Mouse (Mus musculus) heart, embryonic 11.5 days (tissue): ENCODE data around the gene Lrrc25. TPM values are rescaled to one million over a fixed set of nuclear protein-coding genes. Genes with fewer than 3 reads are reported as not detected.

ENCODE experiments used
- ATAC-seq: fragments of 200-750 bp; cut with Nextera tagmentation; replicated peaks from 2 replicates; pipeline ENCODE4 v1.8.0; 2017; ENCODE audit warnings: moderate library complexity; ENCODE audit not compliant: insufficient number of reproducible peaks, low FRiP score, low TSS enrichment
- H3K27ac ChIP-seq: fragments of 300-500 bp; sonication (generic); 2 replicates; pipeline ENCODE4 v1.5.1; 2014; ENCODE audit warnings: mild to moderate bottlenecking, low read depth, low read length
- H3K27me3 ChIP-seq: fragments of 300-500 bp; sonication (generic); 2 replicates; pipeline ENCODE4 v1.6.1; 2014; ENCODE audit warnings: mild to moderate bottlenecking, low read length, mixed read lengths; ENCODE audit not compliant: control insufficient read depth, insufficient read depth
- H3K36me3 ChIP-seq: fragments of 300-500 bp; sonication (generic); 2 replicates; pipeline ENCODE4 v1.6.1; 2014; ENCODE audit warnings: mild to moderate bottlenecking, low read length, moderate library complexity, mixed read lengths; ENCODE audit not compliant: control insufficient read depth, insufficient read depth
- H3K4me1 ChIP-seq: fragments of 300-500 bp; sonication (generic); 2 replicates; pipeline ENCODE4 v1.6.1; 2014; ENCODE audit warnings: low read length; ENCODE audit not compliant: control insufficient read depth, insufficient read depth
- H3K4me2 ChIP-seq: fragments of 300-500 bp; sonication (generic); 2 replicates; pipeline ENCODE4 v1.6.1; 2014; ENCODE audit warnings: mild to moderate bottlenecking, moderate library complexity
- H3K4me3 ChIP-seq: fragments of 300-500 bp; sonication (generic); 2 replicates; pipeline ENCODE4 v1.5.1; 2014; ENCODE audit warnings: low read depth, low read length
- H3K9ac ChIP-seq: fragments of 300-500 bp; sonication (generic); 2 replicates; pipeline ENCODE4 v1.6.1; 2014; ENCODE audit warnings: mild to moderate bottlenecking, low read depth, low read length, moderate library complexity
- H3K9me3 ChIP-seq: fragments of 300-500 bp; sonication (generic); replicated peaks from 2 replicates; pipeline ENCODE4 v1.6.1; 2016; ENCODE audit warnings: low read length; ENCODE audit not compliant: control insufficient read depth
- WGBS: fragments of 180-500 bp; shearing (Covaris S2); extraction: QIAGEN DNeasy Blood & Tissue Kit; methylation state at CpG from one replicate; pipeline ENCODE4 v1.1.7; 2014; ENCODE audit not compliant: insufficient replicate concordance; 5-methylcytosine and 5-hydroxymethylcytosine counted together
- polyA plus RNA-seq: library from polyadenylated mRNA; unstranded; fragments of >200 nt; fragmentation: Nextera tagmentation; extraction: Ambion mirVana; gene quantifications from 2 replicates; pipeline ENCODE4 v1.2.1, GENCODE M21; 2014

The Lrrc25 gene
- polyA plus RNA-seq, 1 experiment from 2014 or later, result 0.19 TPM

DNA sequence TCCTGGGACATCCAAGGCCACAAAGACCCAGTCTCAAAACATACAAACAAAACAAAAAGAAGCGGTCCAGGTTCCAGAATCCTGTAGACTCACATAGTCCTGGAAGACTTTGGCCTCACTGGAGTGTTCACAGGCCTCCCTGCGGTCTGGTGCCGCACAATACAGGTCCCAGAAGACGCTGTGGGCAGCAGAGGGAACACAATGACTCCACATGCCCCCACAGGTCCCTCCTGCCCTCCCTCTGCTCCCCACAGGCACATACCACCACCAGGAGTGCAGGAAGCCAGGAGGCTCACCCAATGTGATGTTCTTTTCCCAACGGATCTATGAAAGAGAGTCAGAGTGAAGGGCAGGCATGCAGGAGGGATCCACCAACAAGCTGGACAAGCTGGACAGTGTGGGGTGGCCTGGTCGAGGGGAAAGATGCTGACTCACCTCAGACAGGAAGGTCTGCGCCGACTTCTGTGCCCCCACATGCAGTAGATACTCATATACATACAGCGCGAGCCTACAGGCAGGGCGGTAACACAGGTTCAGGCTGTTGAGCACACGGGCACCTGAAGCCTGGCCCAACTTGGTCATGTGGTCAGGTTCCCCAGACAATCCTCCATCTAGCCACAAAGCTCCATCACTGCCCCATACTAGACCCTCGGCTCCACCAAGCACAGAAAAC, 13.7 kb upstream of the Lrrc25 start:
- H3K27me3 ChIP-seq, result no peaks in the 10 kb centered on the region
- peaks cover 34% of the 10 kb centered on the region for H3K4me1 ChIP-seq
- H3K36me3 ChIP-seq, result no peaks in the 10 kb centered on the region; the same call in 1 of the 2 replicates
- H3K4me3 ChIP-seq, result no peak overlapping the region
- no peak overlapping the region for H3K27ac ChIP-seq
- no peak for ATAC-seq
- 92% methylated on average over 13 of the region's 13 CpGs for WGBS
- no peak overlapping the region for H3K4me2 ChIP-seq
- 0 out of 2 replicates have a peak, but pooled peaks cover 2% of the 10 kb centered on the region for H3K9me3 ChIP-seq
- no peak overlapping the region for H3K9ac ChIP-seq

DNA sequence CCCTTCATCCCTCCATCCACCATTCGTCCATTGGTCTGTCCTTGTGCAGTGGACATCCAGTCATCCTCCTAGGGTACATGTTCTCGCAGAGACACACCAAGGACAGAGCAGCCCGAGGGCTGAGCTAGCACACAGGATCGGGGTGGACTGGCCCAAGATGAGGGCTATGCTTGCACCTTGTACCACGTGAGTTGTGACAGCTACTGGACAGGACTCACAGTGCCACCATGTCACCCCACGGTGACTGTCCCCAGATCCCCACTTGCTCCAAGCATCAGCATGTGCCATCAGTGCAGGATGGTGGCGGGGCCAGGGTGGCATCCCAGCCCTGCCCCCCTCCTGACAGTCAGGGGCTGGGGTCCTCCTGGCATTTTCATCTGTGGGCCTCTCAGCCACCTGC, 11.4 kb upstream of the Lrrc25 start:
- H3K9ac ChIP-seq, result no peak overlapping the region
- 81% methylated on average over 7 of the region's 7 CpGs for WGBS
- no peak overlapping the region for H3K27ac ChIP-seq
- H3K4me3 ChIP-seq, result no peak overlapping the region
- no peak for ATAC-seq
- H3K27me3 ChIP-seq, result no peaks in the 10 kb centered on the region
- H3K4me2 ChIP-seq, result no peak overlapping the region
- no peaks in the 10 kb centered on the region; the same call in 1 of the 2 replicates for H3K36me3 ChIP-seq
- peaks cover 34% of the 10 kb centered on the region for H3K4me1 ChIP-seq
- H3K9me3 ChIP-seq, result 0 out of 2 replicates have a peak, but pooled peaks cover 2% of the 10 kb centered on the region

DNA sequence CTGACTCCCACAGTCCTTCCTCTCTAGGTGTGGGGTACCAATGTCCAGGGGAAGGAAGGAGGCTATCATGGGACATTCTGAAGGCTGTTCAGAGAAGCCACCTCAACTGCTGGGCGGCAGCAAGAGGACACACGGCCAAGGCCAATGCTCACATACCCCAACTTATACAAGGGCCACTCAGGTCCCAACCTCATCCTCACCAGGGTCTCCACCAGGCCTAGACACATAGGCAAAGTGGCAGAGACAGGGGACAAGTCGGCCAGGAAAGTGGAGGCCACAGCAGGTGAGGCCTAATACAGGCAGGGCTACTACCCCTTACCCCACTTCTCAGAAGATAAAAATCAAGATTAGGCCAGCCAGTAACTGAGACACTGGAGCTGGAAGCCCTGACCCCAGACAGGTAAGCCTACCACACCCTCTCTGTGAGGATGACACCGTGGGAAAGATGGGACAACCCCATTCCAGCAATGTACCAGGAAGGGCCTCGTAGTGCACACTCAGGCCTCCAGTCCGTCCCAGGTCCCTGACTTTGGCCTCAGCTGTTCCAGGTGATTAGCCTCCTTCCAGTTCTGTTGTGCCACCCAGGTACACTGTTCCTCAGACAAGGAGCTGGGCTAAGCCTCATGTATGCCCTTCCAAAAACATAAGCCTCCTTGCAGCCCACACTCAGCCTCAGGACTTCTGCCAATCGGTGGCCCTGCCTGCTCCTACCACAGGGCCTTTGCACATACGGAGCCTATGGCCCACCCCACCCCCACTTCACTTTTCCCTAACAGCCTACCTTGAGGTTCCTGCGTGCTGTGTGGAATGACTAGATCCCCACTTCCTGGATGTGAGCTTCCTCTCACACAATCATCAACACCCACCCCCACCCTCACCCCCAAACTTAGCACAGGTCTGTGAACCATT, 9.8 kb upstream of the Lrrc25 start:
- Histone ChIP-seq H3K9me3 (0 out of 2 replicates have a peak, but pooled peaks cover 2% of the 10 kb centered on the region), H3K4me3 (no peak overlapping the region), H3K4me2 (no peak overlapping the region), H3K27me3 (no peaks in the 10 kb centered on the region), H3K4me1 (peaks cover 28% of the 10 kb centered on the region), H3K36me3 (no peaks in the 10 kb centered on the region; the same call in 1 of the 2 replicates), H3K27ac (no peak overlapping the region), H3K9ac (no peak overlapping the region)
- ATAC-seq, result no peak
- WGBS, result 79% methylated on average over 9 of the region's 9 CpGs

DNA sequence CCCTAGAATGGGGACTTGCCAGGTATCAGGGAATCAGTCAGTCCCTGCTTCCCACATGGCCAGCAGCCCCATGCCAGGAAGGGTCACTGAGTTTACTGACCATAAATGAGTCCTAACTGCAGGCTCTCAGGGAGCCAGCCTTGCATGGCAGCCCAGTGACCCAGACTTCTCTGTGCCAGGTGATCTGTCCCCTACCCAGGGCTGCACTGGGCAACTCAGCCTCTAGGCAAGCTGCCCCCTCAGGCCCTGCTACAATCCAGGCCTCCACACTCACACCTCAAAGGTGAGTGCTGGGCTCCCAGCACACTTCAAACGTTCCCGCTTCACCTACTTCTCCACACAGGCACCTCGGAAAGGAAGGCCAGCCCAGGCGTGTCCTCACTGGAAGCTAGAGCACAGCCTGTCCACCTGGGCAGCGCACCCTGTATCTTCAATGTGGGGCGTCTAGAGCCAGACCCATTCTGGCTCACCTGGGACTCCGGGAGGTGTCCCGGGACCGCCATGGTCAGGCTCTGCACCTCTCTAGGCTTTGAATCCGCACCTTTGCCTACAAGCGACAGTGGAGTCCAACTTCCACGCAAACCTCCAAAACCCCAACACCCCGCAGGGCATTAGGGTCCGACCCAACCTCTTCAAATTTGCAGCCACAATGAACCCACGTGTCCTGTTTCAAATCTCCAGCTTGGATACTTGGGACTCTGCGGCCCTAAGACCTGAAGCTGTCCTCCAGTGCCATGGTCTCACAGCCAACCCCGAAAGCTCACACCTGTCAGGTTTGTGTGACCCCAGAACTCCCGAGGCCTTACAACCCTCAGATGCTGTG, 9.0 kb upstream of the Lrrc25 start:
- H3K4me2 ChIP-seq, result peak overlapping the region; percentile 100
- H3K4me1 ChIP-seq, result peaks cover 24% of the 10 kb centered on the region
- no peak overlapping the region for H3K27ac ChIP-seq
- no peaks in the 10 kb centered on the region; the same call in 1 of the 2 replicates for H3K36me3 ChIP-seq
- 0 out of 2 replicates have a peak, but pooled peaks cover 2% of the 10 kb centered on the region for H3K9me3 ChIP-seq
- peak overlapping the region; percentile 78 for H3K4me3 ChIP-seq
- no peak for ATAC-seq
- peak overlapping the region; percentile 94 for H3K9ac ChIP-seq
- 60% methylated on average over 18 of the region's 18 CpGs for WGBS
- no peaks in the 10 kb centered on the region for H3K27me3 ChIP-seq

DNA sequence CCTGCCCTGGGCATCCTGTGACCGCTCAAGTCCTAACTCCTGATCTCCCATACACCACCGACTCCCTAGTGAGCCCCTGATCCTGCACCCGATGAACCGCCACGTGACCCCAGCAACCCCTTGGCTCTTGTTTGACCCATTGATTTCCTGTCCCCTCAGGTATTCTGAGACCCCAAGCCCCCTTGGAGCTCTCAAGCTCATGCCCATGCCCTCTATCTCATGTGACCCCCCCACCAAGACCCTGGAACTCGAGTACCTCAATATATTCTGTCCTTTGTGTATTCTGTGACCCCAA, 8.4 kb upstream of the Lrrc25 start:
- Histone ChIP-seq H3K27me3 (no peaks in the 10 kb centered on the region), H3K4me1 (peaks cover 24% of the 10 kb centered on the region), H3K27ac (peak overlapping the region; percentile 99; the same call in 1 of the 2 replicates), H3K36me3 (no peaks in the 10 kb centered on the region; the same call in 1 of the 2 replicates), H3K4me2 (peak overlapping the region; percentile 100), H3K4me3 (peak overlapping the region; percentile 78), H3K9me3 (no peaks in the 10 kb centered on the region), H3K9ac (peak overlapping the region; percentile 94)
- 29% methylated on average over 6 of the region's 6 CpGs for WGBS
- ATAC-seq, result no peak

DNA sequence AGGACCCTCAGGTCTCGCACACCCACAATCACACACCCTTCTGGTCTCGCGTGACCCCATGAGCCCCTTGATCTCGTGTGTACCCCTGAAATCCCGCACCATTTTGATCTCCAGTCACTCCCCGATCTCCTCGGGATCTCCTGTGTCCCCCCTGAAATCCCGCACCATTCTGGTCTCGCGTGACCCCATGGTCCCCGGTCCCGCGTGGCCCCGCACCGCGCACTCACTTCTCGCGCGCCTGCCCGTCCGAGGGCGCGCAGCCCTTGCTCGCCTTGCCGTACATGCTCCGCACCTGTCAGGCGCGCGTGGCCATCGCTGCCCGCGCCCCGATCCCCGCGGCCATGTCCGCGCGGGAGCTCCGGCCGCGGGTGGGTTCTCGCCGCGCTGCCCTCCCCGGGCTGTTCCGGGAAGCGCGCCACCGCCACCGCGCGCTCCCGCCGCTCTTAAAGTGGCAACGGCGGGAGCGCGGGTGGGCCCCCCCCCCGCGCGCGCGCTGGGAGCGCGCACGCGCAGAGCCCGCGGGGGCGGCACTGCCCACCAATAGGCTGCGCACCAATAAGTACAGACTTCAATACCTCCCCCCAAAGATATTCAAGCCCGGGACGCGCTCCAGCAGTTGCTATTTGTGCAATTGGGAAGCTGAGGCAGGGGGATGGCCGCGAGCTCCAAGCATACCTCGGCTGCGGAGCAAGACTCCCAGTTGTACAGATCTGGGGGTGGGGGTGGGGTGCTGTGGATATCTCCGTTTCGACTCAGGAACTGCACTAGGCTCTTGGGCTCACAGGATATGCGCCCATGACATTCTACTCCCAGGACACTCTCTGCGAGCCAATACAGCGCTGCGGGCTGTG, 7.8 kb upstream of the Lrrc25 start:
- no peak for ATAC-seq
- 2% methylated on average over 81 of the region's 84 CpGs for WGBS
- peak overlapping the region; percentile 78 for H3K4me3 ChIP-seq

DNA sequence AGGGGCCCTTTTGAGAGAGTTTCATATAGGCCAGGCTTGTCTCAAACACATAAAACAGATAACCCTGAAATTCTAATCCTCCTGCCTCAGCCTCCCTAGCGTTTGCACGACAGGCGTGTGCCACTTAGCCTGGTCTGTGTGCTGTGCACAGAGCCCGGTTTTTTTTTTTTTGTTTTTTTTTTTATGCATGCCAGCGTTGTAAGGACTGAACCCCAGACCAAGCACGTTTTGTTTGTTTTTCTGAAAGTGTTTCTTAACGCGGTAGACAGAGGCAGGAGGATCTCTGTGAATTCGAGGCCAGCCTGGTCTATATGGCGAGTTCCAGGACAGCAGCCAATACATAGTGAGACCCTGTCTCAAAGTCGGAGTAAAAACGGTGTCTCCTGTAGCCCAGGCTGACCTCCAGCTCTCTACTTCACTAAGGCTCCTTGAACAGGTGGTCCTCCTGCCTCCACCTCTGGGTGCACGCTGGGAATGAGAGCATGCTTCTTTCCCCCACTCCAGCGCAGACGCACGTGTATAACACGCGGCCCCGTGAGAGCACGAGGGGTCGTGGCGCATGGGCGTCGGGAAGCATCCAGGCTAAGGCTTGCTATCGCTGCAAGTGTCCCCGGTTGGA, 7.1 kb upstream of the Lrrc25 start, which contains the start of gene Ssbp4:
Gene Ssbp4 (minus strand): TSS at position 124 of the 619 bp plus-strand sequence.
- peak within 1 kb of the TSS; percentile 99 for H3K27ac ChIP-seq
- H3K4me3 ChIP-seq, result peak within 1 kb of the TSS; percentile 78
- peak within 1 kb of the TSS; percentile 100 for H3K4me2 ChIP-seq
- no peaks in the 10 kb centered on the region for H3K9me3 ChIP-seq
- peak within 1 kb of the TSS; percentile 94 for H3K9ac ChIP-seq
- ATAC-seq, result no peak
- 3% methylated on average over 26 of the region's 26 CpGs for WGBS
- no peaks in the 10 kb centered on the region for H3K27me3 ChIP-seq
- no peaks in the 10 kb centered on the region; the same call in 1 of the 2 replicates for H3K36me3 ChIP-seq
- peaks cover 24% of the 10 kb centered on the region for H3K4me1 ChIP-seq

More for the DNA sequence above, 7.8 kb upstream of the Lrrc25 start:
- H3K4me2 ChIP-seq, result peak overlapping the region; percentile 100
- peak overlapping the region; percentile 99 for H3K27ac ChIP-seq
- H3K9me3 ChIP-seq, result no peaks in the 10 kb centered on the region
- no peaks in the 10 kb centered on the region; the same call in 1 of the 2 replicates for H3K36me3 ChIP-seq
- H3K4me1 ChIP-seq, result peaks cover 24% of the 10 kb centered on the region
- peak overlapping the region; percentile 94 for H3K9ac ChIP-seq
- H3K27me3 ChIP-seq, result no peaks in the 10 kb centered on the region
